Mouse (Mus musculus) stomach, embryonic 14.5 days (tissue): ENCODE measurements around the gene Sptbn2. TPM values are rescaled to one million over a fixed set of nuclear protein-coding genes. Genes with fewer than 3 reads are reported as not detected.
A peak's percentile ranks its signal among the peaks of the same experiment; 100 is the strongest.

ENCODE experiments used
- ATAC-seq: fragments of 200-750 bp; cut with Nextera tagmentation; 2 replicates; pipeline ENCODE4 v1.8.0; 2017; ENCODE audit warnings: low read depth, moderate TSS enrichment; ENCODE audit not compliant: insufficient number of reproducible peaks, insufficient read depth, low FRiP score
- H3K27ac ChIP-seq: fragments of 300-500 bp; sonication (generic); 2 replicates; pipeline ENCODE4 v1.5.1; 2014; ENCODE audit warnings: mild to moderate bottlenecking, low read length, moderate library complexity, mixed read lengths
- H3K27me3 ChIP-seq: fragments of 300-500 bp; sonication (generic); 2 replicates; pipeline ENCODE4 v1.6.1; 2014; ENCODE audit warnings: low read length, control low read depth, mixed read lengths; ENCODE audit not compliant: control insufficient read depth, insufficient read depth
- H3K36me3 ChIP-seq: fragments of 300-500 bp; sonication (generic); 2 replicates; pipeline ENCODE4 v1.6.1; 2014; ENCODE audit warnings: mild to moderate bottlenecking, control low read depth, low read length, moderate library complexity, mixed read lengths; ENCODE audit not compliant: control insufficient read depth, insufficient read depth
- H3K4me1 ChIP-seq: fragments of 300-500 bp; sonication (generic); 2 replicates; pipeline ENCODE4 v1.6.1; 2014; ENCODE audit warnings: low read length, control low read depth, mixed read lengths; ENCODE audit not compliant: control insufficient read depth, insufficient read depth
- H3K4me2 ChIP-seq: fragments of 300-500 bp; sonication (generic); replicated peaks from 2 replicates; pipeline ENCODE4 v1.6.1; 2014; ENCODE audit warnings: low read depth, low read length, control low read depth
- H3K4me3 ChIP-seq: fragments of 300-500 bp; sonication (generic); 2 replicates; pipeline ENCODE4 v1.5.1; 2014; ENCODE audit warnings: low read depth, low read length, control low read depth
- H3K9ac ChIP-seq: fragments of 300-500 bp; sonication (generic); replicated peaks from 2 replicates; pipeline ENCODE4 v1.6.1; 2014; ENCODE audit warnings: low read depth, mild to moderate bottlenecking, control low read depth, low read length, moderate library complexity, mixed read lengths
- H3K9me3 ChIP-seq: fragments of 300-500 bp; sonication (generic); 2 replicates; pipeline ENCODE4 v1.6.1; 2016; ENCODE audit warnings: low read depth, low read length, control low read depth; ENCODE audit not compliant: control insufficient read depth
- WGBS: fragments of 180-500 bp; shearing (Covaris S2); extraction: QIAGEN DNeasy Blood & Tissue Kit; methylation state at CpG from one replicate; pipeline ENCODE4 v1.1.7; 2014; 5-methylcytosine and 5-hydroxymethylcytosine counted together
- polyA plus RNA-seq: library from polyadenylated mRNA; unstranded; fragments of >200 nt; fragmentation: Nextera tagmentation; extraction: Ambion mirVana; gene quantifications from 2 replicates; pipeline ENCODE4 v1.2.1, GENCODE M21; 2014

Sptbn2 gene
- polyA plus RNA-seq, 1 experiment from 2014 or later = 3.7 TPM

DNA sequence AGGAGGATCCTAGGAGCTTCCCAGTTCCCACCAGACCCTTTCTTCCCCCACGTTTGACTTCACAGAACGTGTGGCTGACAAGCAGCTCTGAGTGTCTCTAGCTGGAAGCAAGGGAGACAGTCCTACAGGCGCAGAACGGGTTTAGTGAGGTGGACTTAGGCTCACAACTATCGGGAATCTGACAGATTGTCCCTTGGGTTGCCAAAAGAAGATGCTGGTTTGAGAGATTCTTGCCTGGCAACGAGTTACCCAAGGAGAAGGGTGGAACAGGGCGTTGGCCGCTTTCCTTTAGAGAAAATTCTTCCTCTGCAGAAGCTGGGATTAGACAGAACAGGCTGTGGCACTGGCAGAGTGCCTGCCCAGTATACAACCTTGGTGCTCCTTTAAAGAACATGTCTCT is 12.1 kb upstream of the Sptbn2 start:
- 34% methylated on average over 8 of the region's 8 CpGs for WGBS
- no peaks in the 10 kb centered on the region for H3K9me3 ChIP-seq
- no peak for ATAC-seq
- no peaks in the 10 kb centered on the region; the same call in 1 of the 2 replicates for H3K4me1 ChIP-seq
- peak overlapping the region; percentile 65; the same call in 1 of the 2 replicates for H3K4me2 ChIP-seq
- H3K36me3 ChIP-seq = no peaks in the 10 kb centered on the region
- H3K9ac ChIP-seq = peak overlapping the region; percentile 18; the same call in 1 of the 2 replicates
- H3K27ac ChIP-seq = no peak overlapping the region
- no peak overlapping the region for H3K4me3 ChIP-seq
- H3K27me3 ChIP-seq = 0 out of 2 replicates have a peak, but pooled peaks cover 13% of the 10 kb centered on the region

DNA sequence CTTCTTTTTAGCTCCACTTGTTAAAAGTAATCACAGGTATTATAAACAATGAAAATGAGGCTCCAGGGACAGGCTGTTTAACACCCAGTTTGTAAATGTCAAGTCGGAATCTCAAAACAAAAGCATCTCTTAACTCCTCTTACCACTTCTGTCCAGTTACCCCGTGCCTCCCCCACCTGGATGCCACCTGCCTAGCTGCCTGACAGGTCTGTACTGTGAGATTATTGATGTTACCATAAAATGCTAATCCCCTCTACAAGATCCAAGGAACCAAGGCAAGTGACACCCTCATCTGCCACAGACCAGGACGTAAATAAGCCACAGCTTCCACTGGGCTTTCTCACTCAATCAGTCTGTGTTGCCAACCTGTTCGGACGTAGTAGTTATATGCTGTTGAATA is 11.1 kb upstream of the Sptbn2 start:
- no peaks in the 10 kb centered on the region for H3K36me3 ChIP-seq
- WGBS = 42% methylated on average over 5 of the region's 5 CpGs
- H3K4me1 ChIP-seq = no peaks in the 10 kb centered on the region; the same call in 1 of the 2 replicates
- no peak overlapping the region for H3K4me2 ChIP-seq
- no peak overlapping the region for H3K27ac ChIP-seq
- H3K4me3 ChIP-seq = no peak overlapping the region
- no peaks in the 10 kb centered on the region for H3K9me3 ChIP-seq
- H3K27me3 ChIP-seq = 0 out of 2 replicates have a peak, but pooled peaks cover 13% of the 10 kb centered on the region
- no peak for ATAC-seq
- H3K9ac ChIP-seq = no peak overlapping the region

DNA sequence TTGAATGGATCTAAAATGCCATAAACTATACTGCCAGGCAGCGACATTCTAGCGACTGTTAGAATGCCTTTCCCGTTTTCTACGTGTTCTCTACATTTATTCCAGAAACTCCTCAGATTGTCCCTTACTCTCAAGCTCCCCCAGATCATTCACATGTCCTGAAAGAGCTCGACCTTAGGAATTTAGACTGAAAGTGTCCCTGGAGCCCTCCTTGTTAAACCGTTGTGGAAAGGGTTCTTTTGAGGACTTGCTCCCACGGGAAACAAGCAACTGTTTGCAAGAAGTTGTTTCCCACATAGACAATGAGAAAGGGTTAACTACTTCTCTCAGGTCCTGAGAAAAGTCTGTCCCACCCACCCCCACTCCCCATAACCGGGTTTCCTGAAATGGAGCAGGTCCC is 10.3 kb upstream of the Sptbn2 start:
- Histone ChIP-seq H3K36me3 (no peaks in the 10 kb centered on the region), H3K4me1 (no peaks in the 10 kb centered on the region; the same call in 1 of the 2 replicates), H3K27me3 (0 out of 2 replicates have a peak, but pooled peaks cover 13% of the 10 kb centered on the region), H3K4me2 (no peak overlapping the region), H3K9ac (no peak overlapping the region), H3K27ac (no peak overlapping the region), H3K9me3 (no peaks in the 10 kb centered on the region), H3K4me3 (no peak overlapping the region)
- ATAC-seq = no peak
- WGBS = 57% methylated on average over 8 of the region's 8 CpGs

GRCm38 (mm10) chr19:4701221-4701620 is 9.7 kb upstream of the Sptbn2 start:
- no peak overlapping the region for H3K27ac ChIP-seq
- ATAC-seq = no peak

DNA sequence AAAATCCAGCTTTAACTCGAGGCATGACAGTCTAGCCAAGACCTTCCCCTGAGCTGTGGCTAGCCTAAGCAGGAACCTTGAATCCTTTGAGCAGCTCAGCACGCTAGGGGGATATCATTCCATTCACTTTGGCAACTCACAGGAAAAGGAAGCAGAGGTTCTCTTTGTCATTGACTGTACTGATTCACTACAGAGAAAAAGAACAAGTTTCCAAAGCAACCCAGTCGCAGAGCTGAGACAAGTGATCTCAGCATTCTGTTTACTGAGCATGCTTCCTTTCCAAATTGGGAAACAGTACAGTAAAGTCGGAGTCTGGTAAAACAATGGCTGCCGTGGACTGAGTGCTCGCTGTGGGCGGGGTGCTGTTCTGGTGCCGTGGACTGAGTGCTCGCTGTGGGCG is 2.2 kb upstream of the Sptbn2 start:
- Histone ChIP-seq H3K9ac (no peak overlapping the region), H3K9me3 (no peaks in the 10 kb centered on the region), H3K4me2 (no peak overlapping the region), H3K27me3 (peaks cover 17% of the 10 kb centered on the region; the same call in 1 of the 2 replicates), H3K4me1 (0 out of 2 replicates have a peak, but pooled peaks cover 6% of the 10 kb centered on the region), H3K27ac (no peak overlapping the region), H3K36me3 (no peaks in the 10 kb centered on the region), H3K4me3 (no peak overlapping the region)
- ATAC-seq = no peak
- 84% methylated on average over 10 of the region's 10 CpGs for WGBS

More at GRCm38 (mm10) chr19:4701221-4701620, 9.7 kb upstream of the Sptbn2 start:
- Histone ChIP-seq H3K4me2 (no peak overlapping the region), H3K27me3 (0 out of 2 replicates have a peak, but pooled peaks cover 13% of the 10 kb centered on the region), H3K4me1 (no peaks in the 10 kb centered on the region; the same call in 1 of the 2 replicates), H3K9me3 (no peaks in the 10 kb centered on the region), H3K36me3 (no peaks in the 10 kb centered on the region), H3K9ac (no peak overlapping the region), H3K4me3 (no peak overlapping the region)
- WGBS = 48% methylated on average over 7 of the region's 7 CpGs

GRCm38 (mm10) chr19:4711601-4712155 is 711 bp downstream of the Sptbn2 start:
- Histone ChIP-seq H3K4me1 (0 out of 2 replicates have a peak, but pooled peaks cover 6% of the 10 kb centered on the region), H3K4me2 (peak overlapping the region; percentile 99), H3K27ac (no peak overlapping the region), H3K9ac (peak overlapping the region; percentile 45), H3K9me3 (no peaks in the 10 kb centered on the region), H3K4me3 (peak overlapping the region; percentile 51), H3K36me3 (no peaks in the 10 kb centered on the region), H3K27me3 (peaks cover 23% of the 10 kb centered on the region; the same call in 1 of the 2 replicates)
- 1% methylated on average over 49 of the region's 65 CpGs for WGBS
- ATAC-seq = no peak

GRCm38 (mm10) chr19:4712156-4712780 is 1.3 kb downstream of the Sptbn2 start:
- 0 out of 2 replicates have a peak, but pooled peaks cover 6% of the 10 kb centered on the region for H3K4me1 ChIP-seq
- H3K4me2 ChIP-seq = peak overlapping the region; percentile 99
- peak overlapping the region; percentile 45 for H3K9ac ChIP-seq
- under 1% methylated on average over 57 of the region's 60 CpGs for WGBS
- ATAC-seq = no peak
- H3K9me3 ChIP-seq = no peaks in the 10 kb centered on the region
- peak overlapping the region; percentile 51 for H3K4me3 ChIP-seq
- peaks cover 23% of the 10 kb centered on the region; the same call in 1 of the 2 replicates for H3K27me3 ChIP-seq
- no peaks in the 10 kb centered on the region for H3K36me3 ChIP-seq
- H3K27ac ChIP-seq = no peak overlapping the region

DNA sequence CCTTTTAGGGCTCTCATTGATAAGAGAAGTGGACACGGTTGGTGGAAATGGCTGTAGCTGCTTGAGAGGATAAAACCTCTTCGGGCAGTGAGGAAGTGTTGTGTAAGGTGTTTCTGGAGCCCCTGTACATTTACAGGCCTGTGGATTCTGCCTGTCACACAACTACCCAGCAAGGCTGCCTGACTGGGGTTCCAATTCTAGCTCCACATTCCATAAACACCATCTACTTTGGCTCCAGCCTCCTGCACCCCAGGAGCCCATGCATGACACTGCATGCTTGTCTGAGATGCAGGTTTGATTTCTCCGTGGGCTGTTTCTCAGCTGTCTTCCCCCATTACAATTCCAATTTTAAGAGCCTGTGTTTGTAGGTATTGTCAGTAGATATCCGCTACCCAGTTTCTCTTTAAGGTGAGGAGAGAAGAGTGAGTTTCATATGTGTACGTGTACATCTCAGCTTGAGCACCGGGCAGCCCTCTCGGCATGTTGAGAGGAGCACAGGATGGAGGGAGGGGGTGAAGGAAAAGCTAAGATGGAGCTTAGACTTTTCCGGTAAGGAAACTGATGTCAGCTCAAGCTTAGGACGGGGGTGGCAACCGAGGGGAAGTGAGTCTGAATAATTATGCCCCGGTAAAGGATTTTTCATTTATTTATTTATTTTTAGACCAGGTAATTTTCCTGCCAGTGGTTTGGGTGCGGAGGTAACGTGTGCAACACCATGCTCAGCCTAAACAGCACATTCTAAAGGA is 2.0 kb downstream of the Sptbn2 start:
- ATAC-seq = no peak
- H3K4me3 ChIP-seq = peak overlapping the region; percentile 51
- H3K27ac ChIP-seq = no peak overlapping the region
- H3K4me1 ChIP-seq = 0 out of 2 replicates have a peak, but pooled peaks cover 6% of the 10 kb centered on the region
- WGBS = 44% methylated on average over 13 of the region's 13 CpGs
- peaks cover 23% of the 10 kb centered on the region; the same call in 1 of the 2 replicates for H3K27me3 ChIP-seq
- H3K4me2 ChIP-seq = peak overlapping the region; percentile 99
- 0 out of 2 replicates have a peak overlapping the region, but pooled peaks have one; percentile 45 for H3K9ac ChIP-seq
- no peaks in the 10 kb centered on the region for H3K36me3 ChIP-seq
- H3K9me3 ChIP-seq = no peaks in the 10 kb centered on the region
